Mouse (Mus musculus): ENCODE data around the gene Tex2.

DNA sequence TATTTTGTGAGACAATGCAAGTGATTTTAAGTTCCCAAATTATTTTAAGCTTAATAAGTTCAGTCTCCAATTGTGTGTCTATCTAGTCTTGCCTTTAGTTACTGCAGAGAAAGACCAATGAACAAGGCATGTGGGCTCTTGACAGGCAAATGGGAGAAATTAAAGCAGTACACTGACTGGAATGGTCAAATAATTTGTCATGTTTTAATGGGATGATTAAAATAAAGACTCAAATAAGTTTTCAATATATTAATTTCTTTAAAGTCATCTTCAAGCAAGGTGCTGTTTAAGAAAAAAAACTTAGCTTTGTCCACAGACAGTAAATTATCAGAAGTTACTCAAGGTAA, 111.1 kb downstream of the Tex2 start:
- TF ChIP-seq CHD2 (IDR thresholded peaks at IDR 0.05; ENCODE audit: low read depth, low read length) = no peak
- TF ChIP-seq MAFK (IDR thresholded peaks at IDR 0.05; ENCODE audit: insufficient read depth, low read depth, low read length) = no peak
- TF ChIP-seq HCFC1 (IDR thresholded peaks at IDR 0.05; ENCODE audit: borderline replicate concordance, insufficient read depth, low read length) = no peak
